Mouse (Mus musculus) layer of hippocampus, postnatal 25 days (tissue): Measurements from ENCODE around the gene Creb5. TPM values are rescaled to one million over a fixed set of nuclear protein-coding genes. Genes with fewer than 3 reads are reported as not detected.
A peak's percentile ranks its signal among the peaks of the same experiment; 100 is the strongest.

ENCODE experiments used
- DNase-seq, 2 experiments: peaks; one replicate each; pipeline ENCODE4 v3.0.0; 2022; ENCODE audit warnings: mixed read lengths in 2 of 2, low spot score in 1 of 2; ENCODE audit errors: extremely low spot score in 1 of 2
- total RNA-seq, 2 experiments: library from RNA; stranded (reverse); gene quantifications; 2 replicates each; pipeline ENCODE4 v1.2.3; 2021

Creb5 gene
- total RNA-seq: 1 to 10 TPM; 4.4 to 6.6 TPM

DNA sequence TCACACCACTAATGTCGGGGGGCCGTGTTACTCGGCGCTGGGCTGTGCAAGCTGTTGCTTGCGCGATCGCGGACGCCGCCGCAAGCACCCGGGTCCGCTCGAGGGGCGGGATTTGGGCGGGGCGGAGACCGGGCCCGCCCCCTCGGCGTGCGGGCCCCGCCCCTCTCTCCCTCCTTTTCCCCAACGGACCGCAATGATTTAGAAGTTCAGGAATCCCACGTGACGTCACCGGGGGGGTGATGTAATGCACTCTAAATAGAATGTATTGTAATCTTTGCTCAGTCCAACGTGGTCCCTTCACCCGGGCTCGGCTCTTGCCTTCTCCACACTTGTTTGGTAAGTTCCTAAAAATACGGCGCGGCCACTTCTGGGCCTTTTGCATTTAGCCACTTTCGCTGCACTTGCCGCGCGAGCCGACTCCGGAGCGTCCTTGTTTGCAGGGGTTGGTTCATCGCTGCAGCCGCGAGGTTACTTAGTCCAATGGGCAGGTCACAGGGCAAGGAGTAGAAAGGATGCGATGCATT, at the start of gene Creb5:
Gene Creb5 (plus strand): TSS at position 233 of the 524 bp plus-strand sequence.
- DNase-seq: peak; percentile 51 to 69

- no peak for DNase-seq
Observed at GRCm38 (mm10) chr6:53259841-53260240, 27.2 kb upstream of the Creb5 start.

GRCm38 (mm10) chr6:53262401-53262800, 24.7 kb upstream of the Creb5 start:
- no peak for DNase-seq

GRCm38 (mm10) chr6:53267036-53267435, 20.0 kb upstream of the Creb5 start:
- DNase-seq: no peak

DNA sequence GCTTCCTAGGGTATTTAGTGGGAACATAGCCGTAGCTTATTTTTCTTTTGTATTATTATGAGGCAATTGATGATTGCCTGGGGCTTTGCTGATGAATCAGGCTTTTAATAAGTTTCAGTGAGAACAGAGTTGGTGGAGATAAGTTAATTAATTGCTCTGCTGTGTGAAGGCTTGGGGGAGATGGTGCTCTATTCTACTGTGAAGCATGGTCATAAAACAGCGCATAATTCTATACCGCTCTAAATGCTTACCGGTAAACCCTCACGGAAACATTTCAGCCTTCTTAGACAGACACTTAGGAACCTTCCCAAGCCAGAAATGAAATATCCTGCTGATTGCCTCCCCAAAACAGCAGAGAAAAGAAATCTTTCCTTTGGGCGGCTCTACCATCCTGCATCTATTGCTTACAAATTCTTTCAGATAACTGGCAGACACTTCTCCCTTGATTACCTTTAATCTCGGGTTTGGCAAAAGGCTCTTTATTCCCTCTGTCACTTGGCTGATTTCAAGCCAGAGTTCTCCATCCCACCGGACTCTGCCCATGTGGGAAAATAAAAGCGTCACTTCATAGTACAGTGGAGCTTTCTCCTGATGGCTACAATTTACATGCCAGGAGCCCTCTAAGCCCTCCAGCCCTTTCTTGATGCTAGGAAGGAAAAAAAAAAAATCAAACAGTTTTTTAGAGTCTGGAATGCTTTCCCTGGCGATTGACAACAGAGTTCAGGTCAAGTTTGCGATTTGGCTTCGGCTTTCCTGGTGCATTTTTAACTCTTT, 19.2 kb upstream of the Creb5 start:
- DNase-seq: no peak

DNA sequence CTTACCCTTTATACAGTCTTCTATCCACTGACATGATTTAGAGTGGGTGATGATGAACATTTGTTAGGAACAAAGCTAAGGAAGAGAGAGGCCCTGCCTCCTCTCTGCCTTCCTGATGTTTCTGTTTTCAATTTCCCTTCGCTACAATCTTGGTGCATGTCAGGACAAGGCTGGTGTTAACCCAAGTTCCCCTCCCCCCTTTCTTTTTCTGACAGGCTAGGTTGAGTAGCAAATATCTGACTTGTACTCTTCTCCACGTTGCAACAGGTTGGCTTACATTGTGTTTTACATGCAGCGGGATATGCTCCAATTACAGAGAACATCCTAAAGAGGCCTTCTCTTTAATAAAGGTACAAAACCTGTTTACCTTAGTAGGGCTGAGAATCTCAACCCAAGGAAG, 15.9 kb upstream of the Creb5 start:
- DNase-seq: no peak

GRCm38 (mm10) chr6:53271636-53272035, 15.4 kb upstream of the Creb5 start:
- no peak for DNase-seq

DNA sequence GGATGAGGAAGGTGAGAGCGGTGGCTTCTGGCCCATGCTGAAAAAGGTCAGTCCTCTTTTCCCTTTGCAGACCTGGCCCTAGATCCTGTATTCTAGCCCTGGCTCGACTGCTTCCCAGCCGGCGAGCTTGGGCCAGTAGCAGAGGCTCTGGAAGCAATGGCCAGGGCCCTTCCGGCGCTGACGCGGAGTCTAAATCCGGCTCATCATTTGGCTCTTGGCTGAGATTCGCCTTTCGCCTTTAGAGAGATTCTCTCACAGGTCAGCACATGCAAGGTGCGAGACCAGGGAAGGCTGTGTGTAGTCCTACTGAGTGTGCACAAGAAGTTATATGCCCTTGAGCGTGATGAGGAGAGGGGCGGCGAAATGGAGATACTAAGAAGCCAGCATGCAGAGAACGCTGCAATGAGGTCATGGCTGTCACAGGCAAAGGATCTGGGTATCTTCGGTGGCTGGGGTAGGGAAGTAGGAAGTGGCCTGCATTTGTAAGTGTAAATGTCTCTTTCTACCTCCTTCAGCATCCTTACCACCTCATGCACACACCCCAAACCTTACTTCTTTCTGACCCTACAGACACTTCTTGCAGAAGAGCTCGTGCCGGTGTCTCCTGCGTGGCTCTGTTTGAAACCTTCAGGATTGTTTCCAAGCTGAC, 557 bp upstream of the Creb5 start:
- no peak for DNase-seq

GRCm38 (mm10) chr6:53287562-53288381, 702 bp downstream of the Creb5 start:
- peak; percentile 14 to 15 for DNase-seq

GRCm38 (mm10) chr6:53288584-53289558, 1.8 kb downstream of the Creb5 start:
- no peak for DNase-seq

GRCm38 (mm10) chr6:53289659-53290058, 2.6 kb downstream of the Creb5 start:
- no peak for DNase-seq

DNA sequence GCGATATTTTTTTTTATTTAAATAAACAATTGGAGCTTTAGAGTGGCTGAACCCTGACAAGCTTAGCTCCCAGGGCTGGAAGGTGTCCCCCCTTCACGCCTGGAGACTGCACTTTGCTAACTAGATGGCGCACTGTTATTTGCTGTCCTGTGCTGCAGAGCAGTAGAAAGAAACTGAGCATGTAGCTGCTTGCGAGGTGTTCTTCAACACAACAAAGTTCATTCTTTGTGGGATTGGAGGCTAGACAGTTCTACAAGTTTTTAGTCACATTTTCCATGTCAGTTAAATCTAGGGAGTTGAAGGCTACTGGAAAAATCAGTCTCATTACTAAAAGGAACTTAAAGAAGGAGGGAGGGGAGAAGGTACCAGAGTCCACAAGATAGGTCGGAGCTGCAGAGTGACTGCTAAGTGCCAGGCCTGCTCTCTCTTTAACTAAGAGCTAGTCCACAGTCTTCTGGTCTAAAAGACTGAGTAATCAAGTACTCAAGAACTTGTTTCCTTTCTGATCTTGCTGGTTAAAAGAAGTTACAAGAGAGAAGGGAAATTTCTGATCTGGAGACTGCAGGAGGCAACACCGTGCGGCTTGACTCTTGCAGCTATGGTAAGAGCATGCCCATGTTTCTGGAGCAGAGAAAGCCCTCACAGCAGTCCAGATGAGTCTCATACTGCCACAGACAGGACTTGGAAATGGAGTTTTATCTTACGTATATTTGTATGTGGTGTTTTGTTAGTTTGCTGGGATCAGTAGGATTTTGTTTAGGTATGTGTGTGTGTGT, 3.3 kb downstream of the Creb5 start:
- peak in 1 of 2 experiments; percentile 11 for DNase-seq

DNA sequence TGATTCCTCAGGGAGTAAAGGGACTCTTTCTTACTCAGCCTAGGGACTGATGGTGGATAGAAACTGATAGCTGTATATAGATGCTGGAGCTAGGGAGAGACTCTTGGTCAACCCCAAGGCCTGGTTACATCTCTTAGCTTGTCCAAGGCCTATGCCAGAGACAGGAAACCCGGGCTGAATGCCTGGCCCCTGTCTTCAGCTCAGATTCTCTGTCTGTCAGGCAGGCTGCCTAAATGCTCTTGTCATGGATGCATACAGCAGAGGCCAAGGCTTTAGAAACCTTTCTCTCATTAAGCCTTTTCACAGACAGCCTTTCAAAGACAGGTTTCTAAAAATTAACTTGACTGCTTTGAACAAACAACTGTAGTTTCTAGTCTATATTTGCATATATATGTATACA, 5.9 kb downstream of the Creb5 start:
- no peak for DNase-seq

DNA sequence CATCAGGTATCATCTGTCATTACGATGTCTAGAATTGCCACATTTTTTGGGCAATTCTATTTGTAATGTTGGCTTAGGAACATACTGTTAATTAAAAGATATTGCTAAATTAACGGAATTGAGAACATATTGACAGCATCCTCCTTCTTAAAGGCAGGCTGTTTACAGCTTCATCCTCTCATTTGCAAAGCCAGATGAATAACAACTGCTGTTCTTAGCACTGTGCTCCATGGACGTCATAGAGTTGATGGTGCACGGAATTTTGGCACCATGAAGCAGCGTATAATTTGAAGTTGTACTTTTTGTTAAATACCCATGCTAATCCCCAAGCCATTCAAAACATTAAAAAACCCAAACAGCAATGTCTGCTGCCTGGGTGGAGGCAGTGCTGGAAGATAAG, 10.8 kb downstream of the Creb5 start:
- no peak for DNase-seq

DNA sequence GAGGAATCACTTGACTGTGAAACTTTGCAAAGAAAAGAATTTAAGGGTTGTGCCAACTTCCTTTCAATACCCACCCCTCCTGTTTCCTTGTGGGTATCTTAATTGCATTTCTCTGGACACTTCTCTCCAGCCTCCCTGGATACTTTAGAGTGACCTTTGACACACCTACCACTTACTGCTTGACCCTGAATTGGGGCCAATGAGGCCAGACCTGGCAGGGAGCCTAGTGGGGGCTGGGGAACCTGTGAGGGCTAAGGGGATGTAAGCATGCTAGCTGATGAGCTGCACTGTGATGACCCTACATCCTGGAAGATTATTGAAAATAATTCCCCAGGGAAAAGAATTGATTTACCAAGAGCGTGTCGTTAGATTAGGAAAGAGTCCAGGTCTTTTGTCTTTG, 17.1 kb downstream of the Creb5 start:
- DNase-seq: no peak

GRCm38 (mm10) chr6:53306156-53306555, 19.1 kb downstream of the Creb5 start:
- DNase-seq: no peak

GRCm38 (mm10) chr6:53306710-53307109, 19.6 kb downstream of the Creb5 start:
- no peak for DNase-seq

DNA sequence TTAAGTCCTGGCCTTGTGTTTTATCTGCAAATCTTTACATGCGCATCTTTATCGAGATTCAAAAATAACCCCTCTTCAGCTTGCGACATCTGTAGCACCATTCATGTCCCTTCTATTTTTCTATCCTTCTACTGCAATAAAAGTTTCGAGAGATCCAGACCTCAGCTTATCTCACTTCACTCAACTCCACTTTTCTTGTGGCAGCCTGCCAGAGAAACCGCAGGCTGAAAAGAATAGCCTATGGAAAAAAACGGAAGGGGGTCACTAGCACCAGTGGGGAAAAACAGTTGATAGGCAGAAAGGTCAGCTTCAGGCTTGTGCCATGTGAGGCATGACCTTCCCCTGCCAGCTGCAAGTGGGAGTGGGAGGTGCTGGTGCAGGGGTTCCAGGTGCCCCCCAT, 21.6 kb downstream of the Creb5 start:
- no peak for DNase-seq

DNA sequence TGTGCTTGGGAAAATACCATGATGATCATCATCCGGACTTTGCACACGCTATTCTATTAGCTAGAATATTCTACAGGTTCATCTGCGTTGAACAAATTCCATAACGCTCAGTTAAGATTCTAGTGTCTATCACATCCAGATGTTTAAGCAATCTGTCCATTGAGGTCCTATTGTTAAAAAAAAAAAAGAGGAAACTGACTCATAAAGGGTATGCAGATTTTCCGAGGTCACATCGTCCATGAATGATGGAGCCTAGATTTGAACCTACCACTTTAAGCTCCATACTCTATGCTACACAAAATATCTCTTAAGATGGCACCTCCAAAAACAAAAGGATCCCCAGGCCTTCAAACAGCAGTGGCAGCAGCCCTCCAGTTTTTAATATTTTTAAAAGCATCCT, 26.5 kb downstream of the Creb5 start:
- DNase-seq: no peak
